Mouse (Mus musculus) intestine, embryonic 15.5 days (tissue): ENCODE results near the gene Ugt2b34. TPM values are rescaled to one million over a fixed set of nuclear protein-coding genes. Genes with fewer than 3 reads are reported as not detected.
"Not testable (repeated sequence)": the region's sequence is repeated elsewhere in the genome, so short reads cannot be mapped to it uniquely, and the experiment has no call there.

Experiments used
- ATAC-seq: fragments of 200-750 bp; cut with Nextera tagmentation; 2 replicates; pipeline ENCODE4 v1.8.0; 2017; ENCODE audit warnings: moderate TSS enrichment, moderate library complexity
- H3K27ac ChIP-seq: fragments of 300-500 bp; sonication (generic); 2 replicates; pipeline ENCODE4 v1.5.1; 2015; ENCODE audit warnings: mild to moderate bottlenecking, inconsistent platforms
- H3K27me3 ChIP-seq: fragments of 300-500 bp; sonication (generic); replicated peaks from 2 replicates; pipeline ENCODE4 v1.6.1; 2015; ENCODE audit warnings: inconsistent platforms
- H3K36me3 ChIP-seq: fragments of 300-500 bp; sonication (generic); 2 replicates; pipeline ENCODE4 v1.6.1; 2015; ENCODE audit warnings: inconsistent platforms
- H3K4me1 ChIP-seq: fragments of 300-500 bp; sonication (generic); replicated peaks from 2 replicates; pipeline ENCODE4 v1.6.1; 2015; ENCODE audit warnings: inconsistent platforms
- H3K4me2 ChIP-seq: fragments of 300-500 bp; sonication (generic); replicated peaks from 2 replicates; pipeline ENCODE4 v1.6.1; 2015; ENCODE audit warnings: mild to moderate bottlenecking, inconsistent platforms
- H3K4me3 ChIP-seq: fragments of 300-500 bp; sonication (generic); replicated peaks from 2 replicates; pipeline ENCODE4 v1.5.1; 2015; ENCODE audit warnings: inconsistent platforms
- H3K9ac ChIP-seq: fragments of 300-500 bp; sonication (generic); 2 replicates; pipeline ENCODE4 v1.6.1; 2015; ENCODE audit warnings: inconsistent platforms
- H3K9me3 ChIP-seq: fragments of 300-500 bp; sonication (generic); 2 replicates; pipeline ENCODE4 v1.6.1; 2016; ENCODE audit warnings: inconsistent platforms
- WGBS: fragments of 180-500 bp; shearing (Covaris S2); methylation state at CpG from one replicate; pipeline ENCODE4 v1.1.7; 2015; 5-methylcytosine and 5-hydroxymethylcytosine counted together
- polyA plus RNA-seq: library from polyadenylated mRNA; unstranded; fragments of >200 nt; fragmentation: Nextera tagmentation; extraction: Ambion mirVana; gene quantifications from 2 replicates; pipeline ENCODE4 v1.2.1, GENCODE M21; 2015

The Ugt2b34 gene
- polyA plus RNA-seq, 1 experiment from 2014 or later, result 142 TPM

- H3K36me3 ChIP-seq, result no peaks in the 10 kb centered on the region
- H3K4me3 ChIP-seq, result no peak overlapping the region
- no peaks in the 10 kb centered on the region for H3K4me1 ChIP-seq
- WGBS, result 21% methylated on average over 1 of the region's 1 CpGs
- ATAC-seq, result no peak
- H3K27ac ChIP-seq, result no peak overlapping the region
- H3K27me3 ChIP-seq, result no peaks in the 10 kb centered on the region
- no peak overlapping the region for H3K9ac ChIP-seq
- no peaks in the 10 kb centered on the region for H3K9me3 ChIP-seq
- H3K4me2 ChIP-seq, result no peak overlapping the region
Measured at GRCm38 (mm10) chr5:86857682-86858081, 49.1 kb downstream of the Ugt2b34 start.

GRCm38 (mm10) chr5:86856505-86856904, 50.2 kb downstream of the Ugt2b34 start:
- not testable (repeated sequence) for H3K27ac ChIP-seq, H3K4me1 ChIP-seq, H3K4me3 ChIP-seq, H3K27me3 ChIP-seq, H3K36me3 ChIP-seq, H3K9me3 ChIP-seq, H3K4me2 ChIP-seq, H3K9ac ChIP-seq
- peak; percentile 45; the same call in 1 of the 2 replicates for ATAC-seq
- 55% methylated on average over 13 of the region's 13 CpGs for WGBS

GRCm38 (mm10) chr5:86851658-86852057, 55.1 kb downstream of the Ugt2b34 start:
- Histone ChIP-seq H3K9me3 (no peaks in the 10 kb centered on the region), H3K4me3 (no peak overlapping the region), H3K9ac (no peak overlapping the region), H3K36me3 (no peaks in the 10 kb centered on the region), H3K27me3 (no peaks in the 10 kb centered on the region), H3K4me1 (no peaks in the 10 kb centered on the region), H3K4me2 (no peak overlapping the region), H3K27ac (no peak overlapping the region)
- WGBS, result 56% methylated on average over 5 of the region's 5 CpGs
- ATAC-seq, result no peak

- no peaks in the 10 kb centered on the region for H3K9me3 ChIP-seq
- no peaks in the 10 kb centered on the region for H3K27me3 ChIP-seq
- H3K36me3 ChIP-seq, result no peaks in the 10 kb centered on the region
- H3K9ac ChIP-seq, result no peak overlapping the region
- no peak for ATAC-seq
- no peaks in the 10 kb centered on the region for H3K4me1 ChIP-seq
- no peak overlapping the region for H3K27ac ChIP-seq
- H3K4me2 ChIP-seq, result no peak overlapping the region
- no peak overlapping the region for H3K4me3 ChIP-seq
Measured at GRCm38 (mm10) chr5:86850104-86850503, 56.6 kb downstream of the Ugt2b34 start.

GRCm38 (mm10) chr5:86841261-86841660, 65.5 kb downstream of the Ugt2b34 start:
- not testable (repeated sequence) for ATAC-seq, H3K27ac ChIP-seq, H3K4me1 ChIP-seq, H3K9me3 ChIP-seq, H3K27me3 ChIP-seq, H3K4me3 ChIP-seq, H3K4me2 ChIP-seq, H3K36me3 ChIP-seq, H3K9ac ChIP-seq

GRCm38 (mm10) chr5:86840207-86840606, 66.5 kb downstream of the Ugt2b34 start:
- no peaks in the 10 kb centered on the region for H3K4me1 ChIP-seq
- WGBS, result 93% methylated on average over 2 of the region's 2 CpGs
- H3K9me3 ChIP-seq, result no peaks in the 10 kb centered on the region
- no peak overlapping the region for H3K27ac ChIP-seq
- H3K4me3 ChIP-seq, result no peak overlapping the region
- H3K4me2 ChIP-seq, result no peak overlapping the region
- no peaks in the 10 kb centered on the region for H3K36me3 ChIP-seq
- ATAC-seq, result no peak
- H3K27me3 ChIP-seq, result no peaks in the 10 kb centered on the region
- H3K9ac ChIP-seq, result no peak overlapping the region

Other genes with a start within 250 kb of the Ugt2b34 start
- gene Tmprss11b, start 230.6 kb downstream of the Ugt2b34 start, polyA plus RNA-seq, result not detected in 2 replicates
- gene Tmprss11e, start 161.1 kb downstream of the Ugt2b34 start, polyA plus RNA-seq, result not detected in 2 replicates
- gene Ythdc1, start 102.7 kb downstream of the Ugt2b34 start, polyA plus RNA-seq, result 31.5 and 35.2 TPM in 2 replicates
- 0.06 TPM in 1 of 2 replicates, not detected in the other for gene Ugt2b1, start 19.6 kb upstream of the Ugt2b34 start, polyA plus RNA-seq
- gene Ugt2b35, start 93.9 kb upstream of the Ugt2b34 start, polyA plus RNA-seq, result 2.9 TPM in 2 replicates
- gene Ugt2b36, start 185.6 kb upstream of the Ugt2b34 start, polyA plus RNA-seq, result 19.0 and 19.7 TPM in 2 replicates
- gene Ugt2b5, start 233.4 kb upstream of the Ugt2b34 start, polyA plus RNA-seq, result 60.1 and 62.9 TPM in 2 replicates